Mouse (Mus musculus) gastrocnemius, postnatal 4 days (tissue): ENCODE measurements around the gene Catsperz. TPM values are rescaled to one million over a fixed set of nuclear protein-coding genes. Genes with fewer than 3 reads are reported as not detected.

ENCODE experiments used
- DNase-seq, 2 experiments: peaks; one replicate each; pipeline ENCODE4 v3.0.0; 2021 to 2022; ENCODE audit warnings: low spot score in 2 of 2, mixed read lengths in 2 of 2
- long read RNA-seq, 2 experiments: library from polyadenylated mRNA; stranded (forward); transcript quantifications; one replicate each; pipeline ENCODE4 v2.0.0; 2021
- total RNA-seq, 2 experiments: library from RNA; stranded (reverse); gene quantifications; 2 replicates each; pipeline ENCODE4 v1.2.3; 2021

Catsperz gene
- not detected for total RNA-seq
- long read RNA-seq, experiment 1, result 0 reads
- long read RNA-seq, experiment 2, result 0 reads

GRCm38 (mm10) chr19:6925307-6925573 lies at the start of gene Catsperz:
Catsperz (minus strand) TSS chr19:6925380.
- DNase-seq, result no peak

- DNase-seq, result peak; percentile 80 to 89
Measured at GRCm38 (mm10) chr19:6974211-6975205, 49.3 kb upstream of the Catsperz start, which contains the start of gene Ppp1r14b. Ppp1r14b (plus strand) TSS chr19:6974968.

DNA sequence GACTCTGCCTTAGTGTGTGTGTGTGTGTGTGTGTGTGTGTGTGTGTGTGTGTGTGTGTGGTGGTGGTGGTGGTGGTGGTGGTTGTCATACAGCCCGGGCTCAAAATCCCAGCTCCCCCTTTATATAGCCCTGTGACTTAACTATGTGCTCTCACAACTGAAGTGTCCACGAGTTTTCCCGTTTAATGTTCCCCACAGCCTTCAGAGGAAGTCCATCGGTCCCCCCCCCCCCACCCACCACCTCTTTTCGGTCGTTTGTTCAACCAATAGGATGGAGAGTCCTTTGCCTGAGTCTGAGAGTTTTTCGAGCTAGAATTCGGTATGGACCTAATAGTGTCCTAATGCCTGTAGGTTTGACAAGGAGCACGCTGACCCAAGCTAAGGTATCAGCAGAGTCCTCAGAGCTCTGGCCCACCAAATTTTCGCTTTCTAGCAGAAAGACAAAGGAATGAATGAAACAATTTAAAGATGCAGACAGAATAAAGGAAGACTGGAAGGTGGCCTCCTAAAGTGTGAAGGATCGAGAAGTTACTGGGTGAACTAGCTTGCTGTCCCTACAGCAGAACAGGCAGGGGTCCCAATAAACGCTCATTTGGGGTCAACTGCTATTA lies 48.5 kb upstream of the Catsperz start:
- DNase-seq, result no peak

GRCm38 (mm10) chr19:6972247-6972917 lies 47.2 kb upstream of the Catsperz start:
- DNase-seq, result no peak

DNA sequence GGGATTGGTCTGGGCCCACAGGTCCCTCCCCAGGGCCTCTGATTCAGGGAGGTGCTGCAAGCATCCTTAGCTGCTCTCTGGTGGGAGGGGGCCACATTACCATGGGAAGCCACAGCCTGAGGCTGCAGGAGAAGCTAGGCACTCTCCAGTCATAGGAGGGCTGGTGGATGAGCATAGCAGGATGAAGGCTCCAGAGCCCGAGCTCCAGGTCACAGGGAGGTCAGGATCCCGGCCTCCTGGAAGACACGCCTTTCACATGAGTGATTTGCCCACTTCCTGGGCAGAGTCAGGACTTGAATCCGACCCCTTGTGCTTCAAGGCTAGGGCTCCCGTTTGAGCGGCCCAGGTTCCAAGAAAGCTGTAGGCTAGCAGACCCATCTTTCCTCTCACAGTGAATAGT lies 46.5 kb upstream of the Catsperz start:
- no peak for DNase-seq

- DNase-seq, result no peak
Measured at GRCm38 (mm10) chr19:6970460-6971085, 45.4 kb upstream of the Catsperz start.

DNA sequence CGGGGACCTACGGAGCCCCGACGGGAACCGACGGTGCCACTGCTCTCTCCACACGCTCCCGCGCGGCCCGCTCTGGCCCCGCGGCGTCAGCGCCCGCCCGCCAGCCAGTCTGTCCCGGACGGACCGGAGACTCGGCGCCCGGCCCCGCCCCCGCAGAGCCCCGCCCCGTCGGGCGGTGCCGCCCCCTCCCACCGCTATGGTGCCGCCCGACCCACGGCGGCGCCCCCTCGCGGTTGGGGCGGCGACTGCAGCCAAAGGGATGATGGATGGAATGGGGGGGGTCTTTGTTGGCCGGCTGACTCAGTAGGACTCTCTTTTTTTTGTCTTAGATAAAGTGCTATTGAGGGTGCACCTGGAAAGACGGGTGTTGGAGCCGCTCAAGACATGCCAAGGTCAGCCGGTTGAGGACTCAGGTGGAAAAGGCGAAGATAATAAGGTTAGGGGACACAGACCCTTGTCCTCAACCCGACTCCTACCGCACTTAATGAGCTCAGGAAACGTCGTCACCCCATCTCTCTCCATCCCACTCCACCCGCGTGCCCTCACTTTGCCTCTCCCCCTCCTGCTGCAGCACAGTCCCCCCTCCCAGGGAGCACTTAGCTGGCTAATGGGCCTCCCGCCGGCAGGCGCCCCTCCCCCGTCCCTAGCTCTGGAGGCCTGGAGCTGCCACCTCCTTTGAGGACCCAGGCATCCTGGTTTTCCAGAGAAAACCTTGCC lies 44.6 kb upstream of the Catsperz start:
- DNase-seq, result peak; percentile 68 to 75

DNA sequence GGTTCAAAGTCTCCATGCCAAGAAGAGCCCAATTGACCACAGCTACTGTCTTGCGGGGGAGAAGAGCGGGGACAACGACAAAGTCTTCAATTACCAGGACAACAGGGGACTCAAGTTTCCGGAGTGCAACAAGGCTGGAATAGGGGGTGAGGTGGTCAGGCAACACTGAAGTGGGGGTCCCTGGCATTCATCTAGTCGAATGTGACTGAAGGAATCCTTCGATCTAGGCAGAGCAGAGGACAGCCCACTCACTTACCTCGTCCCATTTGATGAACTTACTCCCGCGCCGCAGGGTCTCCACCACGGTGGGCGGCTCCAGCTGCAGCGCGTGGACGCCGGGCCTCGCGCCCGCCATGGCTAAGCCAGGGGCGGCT lies 44.1 kb upstream of the Catsperz start:
- DNase-seq, result no peak

DNA sequence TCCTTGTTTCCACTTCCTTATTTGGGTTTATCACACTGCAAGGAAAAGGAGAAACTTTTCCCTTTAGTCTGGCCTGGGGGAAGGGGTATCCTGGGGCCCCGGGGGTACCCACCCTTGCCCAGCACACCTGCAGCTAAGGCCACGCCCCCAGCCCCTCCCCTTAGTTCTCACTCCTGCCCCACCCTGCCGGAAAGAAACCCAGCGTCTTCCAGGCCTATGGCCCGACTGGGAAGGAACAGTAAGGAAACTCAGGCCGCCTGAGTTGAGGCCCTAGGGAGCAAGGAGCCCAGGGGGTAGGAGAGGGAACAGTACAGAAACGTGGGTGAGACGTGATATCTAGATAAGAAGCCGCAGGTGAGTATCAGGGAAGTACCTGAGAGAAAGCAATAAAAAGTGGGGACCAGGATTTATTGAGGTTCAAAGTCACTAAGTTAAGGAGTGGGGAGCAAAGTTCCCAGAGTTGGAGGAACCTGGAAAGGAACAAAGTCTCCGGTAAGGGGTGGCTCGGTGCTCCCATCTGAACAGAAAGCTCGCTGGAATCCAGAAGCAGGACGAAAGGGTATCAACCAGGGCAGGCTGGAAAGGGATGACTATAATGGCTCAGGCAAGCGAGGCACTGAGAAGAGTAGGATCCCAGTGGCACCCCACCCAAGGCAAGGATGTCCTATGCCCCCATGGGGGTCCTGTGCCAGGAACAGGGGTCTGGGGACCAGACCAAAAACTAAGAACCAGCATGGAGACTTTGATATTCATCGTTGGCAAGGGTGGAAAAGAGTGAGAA lies 43.5 kb upstream of the Catsperz start:
- DNase-seq, result no peak

GRCm38 (mm10) chr19:6956461-6956860 lies 31.3 kb upstream of the Catsperz start:
- no peak for DNase-seq

- no peak for DNase-seq
Measured at GRCm38 (mm10) chr19:6955424-6955823, 30.2 kb upstream of the Catsperz start.

- no peak for DNase-seq
Measured at GRCm38 (mm10) chr19:6954046-6954445, 28.9 kb upstream of the Catsperz start.

- no peak for DNase-seq
Measured at GRCm38 (mm10) chr19:6952712-6953037, 27.5 kb upstream of the Catsperz start.

DNA sequence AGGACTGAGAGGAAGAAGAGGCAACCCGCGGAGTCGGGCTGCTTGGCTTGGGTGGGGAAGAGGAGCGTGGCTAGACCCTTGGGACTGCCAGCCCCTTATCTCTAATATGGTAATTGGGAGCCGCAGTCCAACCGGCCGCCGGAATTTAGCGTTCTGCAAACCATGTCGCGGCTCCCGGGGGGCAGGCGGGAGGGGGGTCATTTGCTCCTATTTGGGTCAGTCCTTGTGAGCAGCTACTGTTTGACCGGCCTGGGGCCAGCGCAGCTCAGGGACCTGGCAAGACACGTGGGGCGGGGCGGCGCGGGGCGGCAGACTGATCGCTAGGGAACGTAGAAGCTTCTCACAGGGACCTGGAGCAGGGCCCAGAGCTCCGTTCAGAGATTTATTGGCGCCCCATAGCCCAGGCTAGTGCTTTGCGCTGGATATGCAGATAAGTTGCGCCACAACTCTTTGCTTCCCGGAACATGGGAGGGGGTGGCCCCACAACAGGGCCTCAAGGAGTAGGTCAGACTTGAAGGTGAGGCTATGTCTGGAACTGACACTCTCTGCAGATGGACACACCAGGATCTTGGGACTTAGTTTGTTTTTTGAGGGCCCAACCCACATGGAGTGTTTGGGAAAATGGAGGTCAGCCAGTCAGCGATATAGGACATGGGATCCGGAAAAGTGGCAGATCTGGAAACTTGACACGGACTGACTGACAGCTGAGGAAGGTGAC lies 27.0 kb upstream of the Catsperz start:
- peak; percentile 66 to 77 for DNase-seq

DNA sequence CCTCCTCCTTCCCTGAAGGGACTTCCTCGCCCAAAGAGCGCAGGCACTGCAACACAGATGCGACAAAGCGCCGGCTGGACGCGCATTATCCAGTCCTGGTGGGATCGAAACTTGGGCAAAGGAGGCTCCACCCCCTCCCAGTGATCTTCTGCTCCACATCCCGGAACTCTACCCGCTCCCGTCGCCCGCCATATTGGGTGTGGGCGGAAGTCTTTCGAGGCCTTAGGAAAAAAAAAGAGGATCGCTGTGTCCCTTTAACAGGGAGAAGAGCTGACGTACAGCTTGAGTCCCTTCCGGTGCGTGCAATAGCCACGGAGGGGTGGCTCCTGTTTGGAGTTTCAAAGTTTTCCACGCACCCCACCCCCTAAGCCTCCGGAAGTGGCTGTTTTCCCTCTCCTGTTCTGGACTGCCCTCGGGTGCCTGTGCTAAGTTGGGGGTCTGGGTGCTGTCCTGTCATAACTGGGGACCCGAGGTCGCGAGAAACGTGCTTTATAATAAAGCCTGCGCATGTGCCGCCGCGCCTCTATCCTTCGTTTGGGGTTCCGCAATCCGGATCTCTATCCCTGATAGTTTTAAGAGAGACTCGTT lies 26.3 kb upstream of the Catsperz start:
- peak; percentile 78 to 91 for DNase-seq

- DNase-seq, result peak in 1 of 2 experiments; percentile 49
Measured at GRCm38 (mm10) chr19:6950613-6951153, 25.5 kb upstream of the Catsperz start.

DNA sequence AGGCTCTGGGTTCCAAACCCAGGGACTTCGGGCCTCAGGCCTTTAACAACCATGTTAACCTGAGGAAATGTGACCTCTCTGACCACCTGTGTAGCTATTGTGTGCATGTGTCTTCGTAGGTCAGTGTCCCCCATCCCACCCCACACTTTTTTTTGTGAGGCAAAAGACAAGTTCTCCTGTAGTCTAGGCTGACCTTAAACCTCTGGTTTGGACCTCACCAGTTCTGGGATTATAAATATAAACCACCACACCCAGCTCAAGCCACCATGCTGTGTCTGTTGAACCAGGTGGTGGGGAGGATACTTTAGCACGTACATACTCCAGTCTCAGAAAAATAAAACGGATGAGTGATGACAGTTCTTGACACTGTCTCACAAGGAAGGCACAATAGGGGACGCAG lies 24.8 kb upstream of the Catsperz start:
- no peak for DNase-seq

GRCm38 (mm10) chr19:6949532-6949931 lies 24.4 kb upstream of the Catsperz start:
- no peak for DNase-seq

- no peak for DNase-seq
Measured at GRCm38 (mm10) chr19:6948186-6948585, 23.0 kb upstream of the Catsperz start.
